11 mouse cellular contexts compared by ENCODE assay signal in genomic region chr10:117023693-117024092, GRCm38 (mm10). TPM values are rescaled to one million over a fixed set of nuclear protein-coding genes. Genes with fewer than 3 reads are reported as not detected.
DNase-seq lines count a peak whose midpoint lies in the region; ATAC-seq and TF ChIP-seq lines count a peak whose summit lies in the region.
"Had no signal": no experiment of that assay in that cellular context is flagged by ENCODE, and none has a peak within 500 bp of the region (broad histone marks: within the 10 kb centered on the region; RNA-seq: fewer than 3 reads in every experiment).

No protein-coding gene starts in this region.

- intact Hi-C loops in left cerebral cortex, postnatal 25 days (cut with DNase I), result no loop called here

- no peak for TF ChIP-seq CTCF in kidney, postnatal 0 days (IDR thresholded peaks at IDR 0.05; ENCODE audit: low read depth)

- WGBS in kidney, postnatal 0 days, result 27% methylated on average over 16 of the region's 16 CpGs
- 52% methylated on average over 16 of the region's 16 CpGs for WGBS in embryonic facial prominence, embryonic 13.5 days
- 64% methylated on average over 16 of the region's 16 CpGs for WGBS in limb, embryonic 10.5 days
- WGBS in neural tube, embryonic 13.5 days, result 63% methylated on average over 16 of the region's 16 CpGs

- 0 out of 2 replicates have a peak overlapping the region, but pooled peaks have one; percentile 7 for H3K4me3 ChIP-seq in kidney, postnatal 0 days (replicated peaks; ENCODE audit: low read depth, low read length)
- no peak overlapping the region; the same call in 1 of the 2 replicates for H3K4me3 ChIP-seq in embryonic facial prominence, embryonic 13.5 days
- 0 out of 2 replicates have a peak overlapping the region, but pooled peaks have one; percentile 20 for H3K4me3 ChIP-seq in limb, embryonic 10.5 days
- no peak overlapping the region for H3K4me3 ChIP-seq in neural tube, embryonic 13.5 days

- no peaks in the 10 kb centered on the region for H3K36me3 ChIP-seq in kidney, postnatal 0 days (ENCODE audit: insufficient read depth, low read length)
- H3K36me3 ChIP-seq in embryonic facial prominence, embryonic 13.5 days, result no peaks in the 10 kb centered on the region
- H3K36me3 ChIP-seq in limb, embryonic 10.5 days, result no peaks in the 10 kb centered on the region
- no peaks in the 10 kb centered on the region for H3K36me3 ChIP-seq in neural tube, embryonic 13.5 days

- peak; percentile 29 for DNase-seq in kidney, postnatal 0 days (ENCODE audit: low spot score)
- DNase-seq in kidney, adult 8-10 months, result no peak
- DNase-seq in limb, embryonic 10.5 days (ENCODE audit: low spot score), result peak; percentile 30
- no peak for DNase-seq in left cerebral cortex, postnatal 25 days (ENCODE audit: low spot score in 2 of 2)
- no peak for DNase-seq in layer of hippocampus, postnatal 25 days (ENCODE audit: extremely low spot score in 1 of 2, low spot score in 1 of 2)
- no peak for DNase-seq in layer of hippocampus, postnatal 14 days (ENCODE audit: low spot score in 2 of 2)

- 0 out of 2 replicates have a peak, but pooled peaks have one; percentile 8 for ATAC-seq in kidney, postnatal 0 days (replicated peaks; ENCODE audit: low FRiP score, low read depth)
- no peak for ATAC-seq in embryonic facial prominence, embryonic 13.5 days (ENCODE audit: insufficient number of reproducible peaks, insufficient read depth, low FRiP score, low TSS enrichment, low read depth)
- no peak for ATAC-seq in neural tube, embryonic 13.5 days (ENCODE audit: low read depth)

- H3K4me1 ChIP-seq in kidney, postnatal 0 days (replicated peaks; ENCODE audit: insufficient read depth, low read length), result 0 out of 2 replicates have a peak, but pooled peaks cover 4% of the 10 kb centered on the region
- peaks cover 18% of the 10 kb centered on the region for H3K4me1 ChIP-seq in embryonic facial prominence, embryonic 13.5 days
- H3K4me1 ChIP-seq in limb, embryonic 10.5 days, result peaks cover 53% of the 10 kb centered on the region
- peaks cover 12% of the 10 kb centered on the region for H3K4me1 ChIP-seq in neural tube, embryonic 13.5 days (replicated peaks)

- peak overlapping the region; percentile 37; the same call in 1 of the 2 replicates for H3K9ac ChIP-seq in kidney, postnatal 0 days (ENCODE audit: low read depth, low read length)
- H3K9ac ChIP-seq in embryonic facial prominence, embryonic 13.5 days, result no peak overlapping the region
- no peak overlapping the region for H3K9ac ChIP-seq in neural tube, embryonic 13.5 days

- no peaks in the 10 kb centered on the region for H3K9me3 ChIP-seq in kidney, postnatal 0 days (replicated peaks; ENCODE audit: low read length)
- H3K9me3 ChIP-seq in embryonic facial prominence, embryonic 13.5 days, result no peaks in the 10 kb centered on the region
- no peaks in the 10 kb centered on the region for H3K9me3 ChIP-seq in limb, embryonic 10.5 days (replicated peaks)
- no peaks in the 10 kb centered on the region for H3K9me3 ChIP-seq in neural tube, embryonic 13.5 days

- H3K27ac ChIP-seq in kidney, postnatal 0 days, result no peak overlapping the region
- no peak overlapping the region for H3K27ac ChIP-seq in embryonic facial prominence, embryonic 13.5 days
- H3K27ac ChIP-seq in limb, embryonic 10.5 days, result peak overlapping the region; percentile 53
- H3K27ac ChIP-seq in neural tube, embryonic 13.5 days (replicated peaks), result no peak overlapping the region

- peak overlapping the region; percentile 41; the same call in 1 of the 2 replicates for H3K4me2 ChIP-seq in kidney, postnatal 0 days (ENCODE audit: low read length)
- H3K4me2 ChIP-seq in embryonic facial prominence, embryonic 13.5 days, result peak overlapping the region; percentile 36
- H3K4me2 ChIP-seq in neural tube, embryonic 13.5 days, result 0 out of 2 replicates have a peak overlapping the region, but pooled peaks have one; percentile 21

- H3K27me3 ChIP-seq in kidney, postnatal 0 days (ENCODE audit: insufficient read depth, low read length), result peaks cover 14% of the 10 kb centered on the region; the same call in 1 of the 2 replicates
- H3K27me3 ChIP-seq in embryonic facial prominence, embryonic 13.5 days, result peaks cover 32% of the 10 kb centered on the region
- H3K27me3 ChIP-seq in limb, embryonic 10.5 days (ENCODE audit: low read depth, poor library complexity, severe bottlenecking), result peaks cover 48% of the 10 kb centered on the region
- peaks cover 6% of the 10 kb centered on the region for H3K27me3 ChIP-seq in neural tube, embryonic 13.5 days

RNA-seq across cellular contexts. Expression of gene Lrrc10, which starts 21.4 kb away (rescaled TPM):
- polyA plus RNA-seq in kidney, postnatal 0 days (2015; fragmentation: Nextera tagmentation; extraction: Ambion mirVana), result not detected in 2 replicates
- polyA plus RNA-seq in embryonic facial prominence, embryonic 13.5 days (2015; fragmentation: Nextera tagmentation; extraction: Ambion mirVana), result 0.43 TPM in 1 of 2 replicates, not detected in the other
- 0.10 TPM in 1 of 2 replicates, not detected in the other for polyA plus RNA-seq in limb, embryonic 10.5 days (2016; fragmentation: Nextera tagmentation; extraction: Ambion mirVana)
- not detected in 2 replicates for polyA plus RNA-seq in neural tube, embryonic 13.5 days (2015; fragmentation: Nextera tagmentation; extraction: Ambion mirVana)
- not detected for total RNA-seq in left cerebral cortex, postnatal 25 days (2021)
- total RNA-seq in layer of hippocampus, postnatal 25 days (2021), result under 1 TPM in 1 of 2 experiments, not detected in 1; 0.33 TPM
- under 1 TPM in 1 of 2 experiments, not detected in 1; 0.30 TPM for total RNA-seq in layer of hippocampus, postnatal 14 days (2021)
- polyA plus RNA-seq: spleen, adult 2 months had no signal

RNA-seq across cellular contexts. Expression of gene Best3, which starts 37.6 kb away (rescaled TPM):
- 0.11 and 0.22 TPM in 2 replicates for polyA plus RNA-seq in kidney, postnatal 0 days (2015; fragmentation: Nextera tagmentation; extraction: Ambion mirVana)
- 0.21 and 0.22 TPM in 2 replicates for polyA plus RNA-seq in embryonic facial prominence, embryonic 13.5 days (2015; fragmentation: Nextera tagmentation; extraction: Ambion mirVana)
- polyA plus RNA-seq in limb, embryonic 10.5 days (2016; fragmentation: Nextera tagmentation; extraction: Ambion mirVana), result 0.05 TPM in 1 of 2 replicates, not detected in the other
- 0.34 TPM in 1 of 2 replicates, not detected in the other for polyA plus RNA-seq in neural tube, embryonic 13.5 days (2015; fragmentation: Nextera tagmentation; extraction: Ambion mirVana)
- total RNA-seq in left cerebral cortex, postnatal 25 days (2021), result under 1 TPM; 0.11 to 0.25 TPM
- total RNA-seq in layer of hippocampus, postnatal 25 days (2021), result 1 to 10 TPM; 1.8 to 2.7 TPM
- 1 to 10 TPM; 2.2 to 2.3 TPM for total RNA-seq in layer of hippocampus, postnatal 14 days (2021)

RNA-seq across cellular contexts. Expression of gene Cct2, which starts 39.9 kb away (rescaled TPM):
- 183 and 198 TPM in 2 replicates for polyA plus RNA-seq in kidney, postnatal 0 days (2015; fragmentation: Nextera tagmentation; extraction: Ambion mirVana)
- 257 and 258 TPM in 2 replicates for polyA plus RNA-seq in embryonic facial prominence, embryonic 13.5 days (2015; fragmentation: Nextera tagmentation; extraction: Ambion mirVana)
- 350 and 402 TPM in 2 replicates for polyA plus RNA-seq in limb, embryonic 10.5 days (2016; fragmentation: Nextera tagmentation; extraction: Ambion mirVana)
- 279 and 303 TPM in 2 replicates for polyA plus RNA-seq in neural tube, embryonic 13.5 days (2015; fragmentation: Nextera tagmentation; extraction: Ambion mirVana)
- total RNA-seq in left cerebral cortex, postnatal 25 days (2021), result 100 to 1,000 TPM; 160 to 167 TPM
- total RNA-seq in layer of hippocampus, postnatal 25 days (2021), result 100 to 1,000 TPM; 175 to 190 TPM
- 100 to 1,000 TPM; 203 to 205 TPM for total RNA-seq in layer of hippocampus, postnatal 14 days (2021)

RNA-seq across cellular contexts. Expression of gene Gm10271, which starts 51.3 kb away (rescaled TPM):
- not detected in 2 replicates for polyA plus RNA-seq in kidney, postnatal 0 days (2015; fragmentation: Nextera tagmentation; extraction: Ambion mirVana)
- polyA plus RNA-seq in embryonic facial prominence, embryonic 13.5 days (2015; fragmentation: Nextera tagmentation; extraction: Ambion mirVana), result not detected in 2 replicates
- polyA plus RNA-seq in limb, embryonic 10.5 days (2016; fragmentation: Nextera tagmentation; extraction: Ambion mirVana), result not detected in 2 replicates
- polyA plus RNA-seq in neural tube, embryonic 13.5 days (2015; fragmentation: Nextera tagmentation; extraction: Ambion mirVana), result not detected in 2 replicates
- not detected for total RNA-seq in left cerebral cortex, postnatal 25 days (2021)
- not detected for total RNA-seq in layer of hippocampus, postnatal 25 days (2021)
- not detected for total RNA-seq in layer of hippocampus, postnatal 14 days (2021)
- total RNA-seq: heart, postnatal 36 days; left cerebral cortex, postnatal 10 days had no signal
- polyA plus RNA-seq: spleen, adult 2 months had no signal

Comparison
In these comparisons a context has a peak if more than half of its experiments do, and no peak if none do; other contexts are left out.
1. DNase-seq: peak in kidney, postnatal 0 days (single experiment) and limb, embryonic 10.5 days (single experiment); none in kidney, adult 8-10 months (0 of 2), left cerebral cortex, postnatal 25 days (0 of 2), layer of hippocampus, postnatal 25 days (0 of 2) and layer of hippocampus, postnatal 14 days (0 of 2).
2. H3K4me3 ChIP-seq: peak in kidney, postnatal 0 days (single experiment) and limb, embryonic 10.5 days (single experiment); none in embryonic facial prominence, embryonic 13.5 days (single experiment) and neural tube, embryonic 13.5 days (single experiment).
3. Peak in every context shown above with its lines, with median percentiles within 50 percentile points of each other: H3K4me2 ChIP-seq.